Mouse (Mus musculus) kidney, adult 2 months (tissue): ENCODE measurements around the gene Sptssa.

Experiments
- CTCF ChIP-seq: fragments of 200-500 bp; conservative IDR thresholded peaks from 2 replicates; pipeline ENCODE4 v1.5.1; 2011; ENCODE audit warnings: low read depth, mild to moderate bottlenecking, control low read depth, low read length, moderate library complexity, mixed read lengths; ENCODE audit not compliant: insufficient read depth, insufficient read length
- POLR2A ChIP-seq: fragments of 200-500 bp; IDR thresholded peaks from one replicate; pipeline ENCODE4 v1.6.1; 2011; ENCODE audit warnings: low read depth, low read length, control low read depth

GRCm38 (mm10) chr12:54656039-54656395, 356 bp downstream of the Sptssa start:
- no peak for TF ChIP-seq CTCF
- TF ChIP-seq POLR2A = no peak
